Mouse (Mus musculus) B cell, adult 2 months (primary cell): ENCODE measurements at regions not wholly inside any gene's neighbourhood (a gene's known extent, or its start where the extent isn't known, plus 50 kb on each side); places are given as distances from the start of the nearest gene placed in this dataset.
A peak's percentile ranks its signal among the peaks of the same experiment; 100 is the strongest.

Experiments
- DNase-seq, 2 experiments: peaks; one replicate each; pipeline ENCODE4 v3.0.0; 2022

DNA sequence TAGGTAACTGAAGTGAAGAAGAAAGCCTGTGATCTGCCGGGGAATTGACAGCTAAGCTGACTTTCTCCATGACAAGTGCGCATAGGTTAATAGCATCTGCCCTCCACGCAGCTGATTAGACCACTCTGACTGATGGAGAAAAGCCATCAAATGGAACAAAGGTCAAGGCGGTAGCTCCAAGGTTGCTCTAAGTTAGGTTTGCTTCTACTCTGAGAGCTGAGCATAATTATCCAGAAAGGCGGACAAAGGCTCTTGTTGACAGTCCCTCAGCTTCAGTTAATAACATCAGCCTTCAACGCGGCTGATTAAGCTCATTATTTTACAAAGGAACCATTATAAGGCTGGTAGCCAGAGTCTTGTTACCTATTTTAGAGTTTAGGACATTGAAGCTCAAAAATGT, 54.0 kb upstream of the Enpep start:
- no peak for DNase-seq

DNA sequence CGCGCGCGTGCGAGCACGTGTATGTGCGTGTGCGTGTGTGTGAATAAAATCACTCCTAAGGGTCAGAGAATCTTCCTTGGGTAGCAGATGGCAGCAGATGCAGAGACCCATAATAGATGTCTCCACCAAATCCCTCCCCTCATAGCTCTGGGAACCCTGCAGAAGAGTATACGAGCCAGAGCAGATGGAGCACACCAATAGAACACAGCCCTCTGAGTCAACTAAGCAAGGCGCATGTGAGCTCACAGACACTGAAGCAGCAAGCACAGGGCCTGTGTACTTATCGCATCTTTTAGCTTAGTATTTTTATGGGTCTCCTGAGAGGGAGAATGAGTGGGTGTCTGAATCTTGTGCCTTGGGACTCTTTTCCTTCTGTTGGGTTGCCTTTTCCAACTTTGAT, 58.0 kb upstream of the Enpep start:
- no peak for DNase-seq

DNA sequence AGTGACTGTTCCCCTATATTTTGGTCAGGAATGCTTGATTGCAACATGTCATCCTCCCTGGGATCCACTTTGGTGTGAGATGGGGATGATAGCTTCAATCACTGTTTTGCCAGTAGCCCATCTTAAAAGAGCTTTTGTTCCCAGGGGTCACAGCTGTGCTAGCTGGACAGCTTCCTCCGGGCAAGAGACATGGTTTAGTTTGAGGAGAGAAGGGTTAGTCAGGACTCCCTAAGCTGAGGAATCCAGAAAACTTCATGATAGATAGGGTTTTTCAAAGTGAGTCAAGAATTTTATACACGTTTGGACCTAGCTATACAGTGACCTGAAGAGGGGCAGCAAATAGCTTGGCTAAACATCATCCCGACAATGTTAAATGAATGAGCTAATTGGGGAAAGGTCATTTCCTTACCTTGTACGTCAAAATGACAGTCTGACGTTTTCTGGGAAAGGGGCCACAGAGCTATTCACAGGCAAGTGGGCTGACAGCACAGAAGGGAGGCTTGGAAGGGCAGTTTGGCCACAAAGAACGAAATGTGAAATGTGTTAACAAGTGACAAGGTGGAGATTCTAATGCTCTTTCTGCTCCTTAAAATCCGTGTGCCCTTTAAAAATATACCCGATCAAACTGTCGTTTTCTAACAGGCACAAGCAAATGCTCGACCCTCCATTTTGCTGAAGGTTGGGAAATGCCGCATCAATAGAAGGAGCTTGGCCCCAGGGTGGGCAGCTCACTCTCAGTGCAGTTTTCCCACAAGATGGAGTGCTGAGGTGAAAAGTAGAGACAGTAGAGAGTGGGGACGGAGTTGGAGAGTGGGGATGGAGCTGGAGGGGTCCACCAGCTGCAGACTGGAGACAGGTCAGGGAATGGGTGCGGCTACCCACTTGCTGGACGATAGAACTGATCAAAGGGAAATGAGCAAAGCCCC, 59.6 kb upstream of the Enpep start:
- DNase-seq: no peak

DNA sequence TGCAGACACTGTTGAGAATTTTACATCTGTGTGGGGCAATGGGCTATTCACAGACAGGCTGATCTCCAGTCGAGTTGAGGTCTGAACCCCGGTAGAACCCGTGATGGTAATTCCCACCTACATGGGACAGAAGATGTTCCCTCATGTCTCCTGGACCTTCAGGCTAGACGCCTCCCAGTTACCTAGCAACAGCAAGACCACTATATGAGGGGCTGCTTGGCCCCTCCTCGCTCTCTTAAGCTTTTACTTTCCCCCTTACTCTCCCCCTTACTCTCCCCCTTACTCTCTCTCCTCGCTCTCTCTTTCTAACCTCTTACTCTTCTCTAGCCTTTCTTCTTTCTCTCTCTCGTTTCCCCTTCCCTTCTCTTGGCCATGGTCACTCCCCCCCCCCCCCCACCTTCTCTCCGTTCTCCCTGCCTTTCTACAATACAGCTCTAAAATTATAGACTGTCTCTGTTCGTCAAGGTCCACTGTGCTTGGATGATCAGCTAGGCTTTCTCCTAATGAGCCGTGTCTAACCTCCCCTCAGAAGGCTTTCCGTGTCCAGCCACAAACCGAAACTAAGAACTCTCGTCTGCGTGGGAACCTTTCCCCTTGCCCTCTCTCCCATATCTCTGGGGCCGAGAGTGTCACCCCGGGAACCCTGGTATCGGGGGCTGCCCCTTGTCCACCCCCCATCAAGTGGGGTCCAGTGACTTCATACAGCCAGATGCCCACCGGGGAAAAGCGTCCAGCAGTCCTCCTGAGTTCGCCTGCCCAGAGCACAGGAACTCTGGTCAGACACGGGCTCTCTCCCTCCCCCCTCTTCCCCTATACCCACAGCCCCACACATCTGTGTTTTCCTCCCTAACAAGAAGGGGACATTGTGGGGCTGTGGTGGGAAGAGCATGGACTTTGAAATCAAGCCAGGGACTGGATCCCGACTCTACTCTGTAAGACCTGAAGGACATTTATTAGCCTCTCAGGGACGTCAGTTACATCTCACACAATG, 60.6 kb upstream of the Enpep start:
- DNase-seq: no peak

DNA sequence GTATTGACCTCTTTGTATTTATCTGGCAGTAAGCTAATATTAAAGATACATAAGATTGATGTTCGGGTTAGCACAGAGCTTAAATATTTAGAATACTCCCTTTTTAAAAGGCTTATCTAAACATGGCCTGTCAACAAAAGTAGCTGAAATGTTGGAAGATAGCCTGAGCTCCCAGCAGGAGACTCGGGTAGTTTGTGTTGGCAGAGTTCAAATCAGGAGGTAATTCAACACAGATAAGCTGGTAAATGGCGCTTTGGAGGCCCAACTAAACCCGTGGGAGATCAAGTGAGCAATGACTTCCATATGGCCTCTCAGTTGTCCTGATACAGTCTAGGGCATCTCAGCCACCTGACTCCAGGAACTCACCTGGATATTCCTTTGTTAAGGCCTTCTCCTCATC, 65.0 kb upstream of the Enpep start:
- DNase-seq: no peak

DNA sequence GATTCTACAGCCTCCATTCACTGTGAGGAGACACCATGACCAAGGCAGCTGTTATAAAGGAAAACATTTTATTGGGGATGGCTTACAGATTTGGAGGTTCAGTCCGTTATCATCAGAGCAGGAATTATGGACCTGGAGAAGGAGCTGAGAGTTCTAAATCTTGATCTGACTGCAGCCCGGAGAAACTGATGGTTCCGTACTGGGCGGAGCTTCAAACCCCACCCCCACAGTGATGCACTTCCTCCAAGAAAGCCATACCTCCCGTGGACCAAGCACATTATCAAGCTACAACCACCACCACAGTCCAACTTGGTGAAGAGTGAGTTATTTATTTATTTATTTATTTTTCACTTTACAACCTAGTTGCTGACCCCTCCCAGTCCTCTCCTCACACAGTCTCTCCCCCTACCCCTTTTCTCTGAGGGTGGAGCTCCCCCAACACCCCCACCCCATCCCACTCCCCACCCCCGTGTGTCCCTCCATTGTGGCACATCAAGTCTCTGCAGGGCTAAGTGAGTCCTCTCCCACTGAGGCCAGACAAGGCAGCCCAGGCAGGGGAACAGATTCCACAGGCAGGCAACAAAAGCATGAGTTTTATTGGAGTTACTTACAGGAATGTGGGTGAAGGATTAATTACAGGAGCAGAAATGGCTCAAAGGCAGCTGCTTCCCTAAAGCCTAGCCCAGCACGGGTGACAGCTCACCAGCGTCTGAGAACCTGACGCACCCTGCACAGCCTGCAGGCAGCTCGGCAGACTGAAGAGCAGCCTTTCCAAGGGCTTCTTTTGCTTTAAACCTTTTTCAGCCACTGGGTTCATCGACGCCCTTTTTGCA, 67.8 kb upstream of the Enpep start:
- no peak for DNase-seq

DNA sequence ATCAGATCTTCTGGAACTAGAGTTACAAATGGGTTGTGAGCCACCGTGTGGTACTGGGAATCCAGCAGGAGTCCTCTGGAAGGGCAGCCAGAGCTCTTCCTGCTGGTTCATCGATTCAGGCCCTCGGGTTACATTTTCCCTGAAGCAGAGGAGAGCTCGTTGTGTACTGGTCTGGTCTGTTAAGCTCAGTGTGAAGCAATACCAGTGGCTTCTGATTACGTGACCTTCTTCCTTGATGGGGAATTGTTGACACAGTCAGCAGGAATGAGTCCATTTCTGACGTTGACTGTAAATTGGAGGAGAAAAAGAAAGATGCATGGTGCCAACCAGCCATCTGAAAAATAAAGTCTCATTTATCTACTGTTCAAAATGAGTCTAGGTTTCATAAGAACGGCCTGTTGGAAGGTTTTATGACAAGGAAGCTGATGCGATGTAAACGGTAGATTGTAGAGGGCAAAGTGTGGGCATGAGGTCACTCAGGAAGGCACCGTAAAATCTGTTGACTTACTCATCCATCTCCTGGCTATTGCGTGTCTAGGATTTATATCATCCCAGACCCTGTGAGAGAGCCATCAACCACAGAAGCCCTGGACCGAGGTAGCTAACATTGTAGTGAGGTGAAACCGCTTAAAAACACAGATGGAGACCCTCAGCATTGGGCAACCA, 79.0 kb upstream of the Enpep start:
- no peak for DNase-seq

DNA sequence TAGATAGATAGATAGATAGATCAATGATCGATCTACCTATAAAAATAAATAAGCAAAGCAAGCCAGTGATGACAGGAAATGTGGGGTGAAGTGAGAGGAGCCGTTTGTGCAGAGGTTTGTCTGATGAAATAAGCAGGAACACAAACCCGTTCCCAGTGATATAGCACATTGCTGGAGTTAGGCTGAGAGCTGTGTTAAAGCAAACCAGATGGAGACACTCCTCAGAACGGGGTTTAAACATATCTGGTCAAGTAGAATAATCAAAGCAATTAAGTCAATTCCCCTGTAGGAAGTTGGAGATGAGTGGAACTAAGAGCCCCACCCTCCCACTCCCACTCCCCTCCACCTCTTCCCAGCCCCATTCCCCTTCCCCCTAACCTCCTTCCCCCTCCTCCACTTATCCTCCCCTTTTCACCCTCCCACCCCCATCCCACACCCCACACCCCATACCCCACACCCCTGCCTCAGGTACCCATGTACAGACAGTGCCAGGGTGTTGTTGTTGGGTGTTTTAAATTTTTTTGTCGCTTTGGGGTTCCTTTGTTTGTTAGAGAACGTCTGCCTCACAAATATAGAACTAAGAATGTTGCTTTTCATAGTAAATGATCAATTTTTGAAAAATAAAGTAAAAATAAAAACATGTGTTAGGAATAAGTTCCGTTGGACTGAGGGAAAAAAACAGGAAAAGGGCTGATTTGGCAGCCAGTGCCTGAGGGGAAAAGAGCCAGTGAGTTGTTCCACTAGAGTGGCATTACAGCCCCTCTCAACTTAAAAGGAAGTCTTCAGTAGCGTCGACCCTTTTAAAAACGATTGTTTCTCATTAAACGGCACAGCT, 79.8 kb upstream of the Enpep start:
- DNase-seq: no peak

DNA sequence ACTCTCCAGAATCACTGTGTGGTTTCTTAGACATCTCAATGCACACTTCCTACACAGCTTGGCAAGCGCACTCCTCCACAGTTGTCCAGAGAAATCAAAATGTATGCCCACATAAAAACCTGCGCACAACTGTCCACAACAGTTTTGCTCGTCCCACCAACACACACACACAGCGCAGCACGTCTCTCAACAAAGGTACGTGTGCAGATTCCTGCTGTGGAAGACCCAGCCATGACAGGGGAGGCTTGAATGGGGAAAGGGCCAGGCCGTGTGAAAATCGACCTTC, 80.4 kb upstream of the Enpep start:
- no peak for DNase-seq

DNA sequence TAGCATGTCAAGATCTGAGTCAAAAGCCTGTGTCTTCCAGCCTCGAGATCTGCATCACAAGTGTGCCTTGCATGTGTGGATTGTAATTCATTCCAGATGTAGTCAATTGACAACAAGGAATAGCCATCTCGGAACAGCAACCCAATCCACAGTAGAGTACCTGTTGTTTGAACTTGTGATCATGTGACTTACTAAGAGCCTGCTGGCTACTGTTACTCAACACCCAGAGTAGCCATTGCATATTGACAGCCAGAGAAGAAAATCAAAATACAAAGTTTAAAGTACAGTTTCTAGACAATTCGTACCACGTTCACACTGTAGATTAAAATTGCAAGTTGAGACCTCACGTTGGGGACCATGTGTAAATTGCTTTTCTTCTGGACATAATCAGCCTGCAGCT, 83.1 kb upstream of the Enpep start:
- DNase-seq: no peak

DNA sequence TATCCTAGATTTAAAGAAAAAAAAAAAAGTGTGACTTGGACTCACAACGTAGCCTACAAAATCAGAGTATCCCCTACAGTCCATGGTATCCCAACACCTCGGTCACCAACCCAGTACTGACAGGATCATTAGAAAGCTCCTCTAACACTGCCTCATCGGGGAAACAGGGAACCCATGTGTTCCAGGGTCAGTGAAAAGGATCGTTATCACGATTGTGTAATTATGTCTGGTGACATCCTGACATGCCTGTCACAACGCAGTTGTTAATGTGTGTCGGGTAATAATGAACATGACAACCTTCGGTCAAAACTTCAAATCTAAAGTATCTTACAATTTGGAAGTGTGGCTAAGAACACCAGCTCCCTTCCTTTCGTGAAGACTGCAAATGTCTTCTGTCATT, 83.8 kb upstream of the Enpep start:
- DNase-seq: no peak

DNA sequence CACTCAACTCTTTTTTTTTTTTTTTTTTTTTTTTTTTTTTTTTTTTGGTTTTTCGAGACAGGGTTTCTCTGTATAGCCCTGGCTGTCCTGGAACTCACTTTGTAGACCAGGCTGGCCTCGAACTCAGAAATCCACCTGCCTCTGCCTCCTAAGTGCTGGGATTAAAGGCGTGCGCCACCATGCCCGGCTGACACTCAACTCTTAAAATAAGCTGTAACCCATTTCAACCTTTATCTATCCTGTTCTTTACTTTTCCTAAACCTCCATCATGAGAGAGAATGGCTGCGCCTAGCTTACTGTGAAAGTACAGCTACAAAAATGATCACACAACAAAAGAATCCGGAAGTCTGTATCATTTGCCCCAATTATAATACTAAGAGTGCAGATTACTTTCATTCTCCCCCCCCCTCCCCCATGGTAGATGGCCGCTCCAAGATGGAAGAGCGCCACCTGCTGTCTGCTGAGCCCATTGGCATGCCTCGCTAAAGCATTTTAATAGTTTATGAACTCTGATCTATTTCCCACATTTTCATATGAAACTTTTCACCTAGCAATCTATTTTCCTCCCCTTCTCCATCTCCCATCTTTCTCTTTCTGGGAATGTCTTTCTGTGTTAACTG, 89.2 kb upstream of the Enpep start:
- DNase-seq: peak; percentile 54 to 68

DNA sequence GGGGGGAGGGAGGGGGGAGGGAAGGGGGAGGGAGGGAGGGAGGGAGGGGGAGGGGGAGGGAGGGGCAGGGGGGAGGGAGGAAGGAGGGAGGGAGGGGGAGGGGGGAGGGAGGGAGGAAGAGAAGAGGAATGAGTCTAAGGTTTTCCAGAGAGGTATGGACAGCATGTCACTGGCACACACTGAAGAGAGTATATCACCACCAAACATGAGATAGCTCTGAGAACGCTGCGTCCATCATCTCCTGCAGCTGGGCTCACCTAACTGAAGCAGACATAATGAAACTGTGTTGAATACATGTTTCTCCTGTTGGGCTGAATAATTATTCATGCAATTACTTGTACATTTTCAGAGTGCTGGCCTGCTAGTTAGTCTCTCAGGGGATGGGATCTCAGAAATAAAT, 96.2 kb upstream of the Enpep start:
- no peak for DNase-seq

DNA sequence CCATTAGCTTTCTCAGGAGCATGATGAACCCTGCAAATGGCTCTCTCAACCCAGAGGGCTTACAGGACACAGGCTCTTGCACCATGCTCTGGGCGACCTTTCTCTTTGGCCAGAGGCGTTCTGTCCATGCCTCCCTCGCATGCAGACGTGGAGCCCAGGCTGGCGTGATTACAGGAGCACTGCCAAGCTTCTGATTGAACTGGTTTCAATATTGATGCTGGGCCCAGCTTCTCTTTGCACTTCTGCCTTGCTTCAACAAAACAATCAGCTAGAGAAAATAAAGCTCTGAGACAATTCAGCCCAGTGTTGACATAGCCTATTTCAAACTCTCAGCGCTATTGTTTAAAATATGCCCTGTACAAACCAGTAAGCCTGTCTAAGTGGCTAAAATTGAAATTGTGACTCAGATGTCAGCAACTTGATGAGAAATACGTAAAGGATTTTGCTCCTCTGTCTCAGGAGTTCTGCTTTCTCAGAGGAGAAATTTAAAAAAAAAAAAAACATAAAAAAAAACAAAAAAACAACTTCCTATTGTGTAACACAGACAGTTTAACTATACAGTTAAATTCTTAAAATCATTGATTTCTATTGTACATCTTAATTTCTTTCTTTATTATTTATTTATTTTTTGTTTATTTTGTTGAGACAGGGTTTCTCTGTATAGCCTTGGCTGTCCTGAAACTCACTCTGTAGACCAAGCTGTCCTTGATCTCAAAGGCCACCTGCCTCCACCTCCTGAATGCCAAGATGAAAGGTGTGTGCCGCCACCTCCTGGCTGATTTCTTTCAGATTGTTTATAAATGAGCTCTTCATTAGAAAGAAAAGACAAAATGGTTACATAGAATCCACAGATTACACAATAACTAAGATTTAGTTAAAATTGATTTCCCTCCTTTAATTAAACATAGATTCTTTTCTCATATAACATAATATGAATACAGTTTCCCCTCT, 96.9 kb upstream of the Enpep start:
- DNase-seq: peak; percentile 28 to 43

DNA sequence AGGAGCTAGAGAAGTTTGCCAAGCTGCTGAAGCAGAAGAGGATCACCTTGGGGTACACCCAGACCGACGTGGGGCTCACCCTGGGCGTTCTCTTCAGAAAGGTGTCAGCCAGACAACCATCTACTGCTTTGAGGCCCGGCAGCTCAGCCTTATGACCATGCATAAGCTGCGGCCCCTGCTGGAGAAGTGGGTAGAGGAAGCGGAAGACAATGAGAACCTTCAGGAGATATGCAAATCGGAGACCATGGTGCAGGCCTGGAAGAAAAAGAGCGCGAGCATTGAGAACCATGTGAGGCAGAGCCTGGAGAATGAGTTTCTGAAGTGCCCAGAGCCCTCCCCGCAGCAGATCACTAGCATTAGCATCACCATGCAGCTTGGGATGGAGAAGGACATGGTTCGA, 98.1 kb upstream of the Elovl6 start:
- peak in 1 of 2 experiments; percentile 7 for DNase-seq

DNA sequence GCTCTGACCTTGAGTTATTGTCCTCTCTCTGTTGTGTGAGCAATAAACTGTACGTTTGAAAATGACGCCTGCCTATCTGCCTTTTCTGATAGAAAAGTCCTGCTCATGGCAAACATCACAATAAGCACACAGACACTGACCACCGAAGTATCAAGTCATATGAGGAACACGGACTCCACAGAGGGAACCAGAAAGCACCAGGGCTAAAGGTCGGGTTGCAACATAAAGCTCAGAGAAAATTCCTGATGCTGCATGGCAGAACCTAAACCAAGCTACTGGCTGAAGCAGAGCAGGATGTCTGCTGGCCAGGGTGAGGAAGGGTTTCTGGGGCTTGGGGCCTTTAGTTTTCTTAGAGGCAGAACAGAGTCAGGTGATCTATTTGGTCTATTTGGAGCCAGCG, 94.5 kb upstream of the Elovl6 start:
- DNase-seq: no peak

DNA sequence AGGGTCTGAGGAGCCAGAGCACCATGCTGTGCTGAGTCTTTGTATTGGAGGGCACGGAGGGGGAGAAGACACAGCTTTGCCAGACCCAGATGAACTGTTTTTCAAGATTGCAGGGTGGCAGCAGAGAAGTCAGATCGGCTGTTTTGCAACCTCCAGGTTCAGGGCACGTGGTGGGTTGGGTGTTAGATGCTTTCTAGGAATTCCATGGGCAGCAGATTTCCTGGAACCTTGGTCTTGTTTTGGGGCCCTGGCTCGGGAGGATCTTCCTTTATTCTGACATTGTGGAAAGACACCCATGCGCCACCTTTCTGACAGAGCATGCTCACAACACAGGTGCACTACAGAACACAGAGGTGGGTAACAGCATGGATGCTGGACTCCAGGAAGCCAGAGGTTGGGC, 89.4 kb upstream of the Elovl6 start:
- no peak for DNase-seq

DNA sequence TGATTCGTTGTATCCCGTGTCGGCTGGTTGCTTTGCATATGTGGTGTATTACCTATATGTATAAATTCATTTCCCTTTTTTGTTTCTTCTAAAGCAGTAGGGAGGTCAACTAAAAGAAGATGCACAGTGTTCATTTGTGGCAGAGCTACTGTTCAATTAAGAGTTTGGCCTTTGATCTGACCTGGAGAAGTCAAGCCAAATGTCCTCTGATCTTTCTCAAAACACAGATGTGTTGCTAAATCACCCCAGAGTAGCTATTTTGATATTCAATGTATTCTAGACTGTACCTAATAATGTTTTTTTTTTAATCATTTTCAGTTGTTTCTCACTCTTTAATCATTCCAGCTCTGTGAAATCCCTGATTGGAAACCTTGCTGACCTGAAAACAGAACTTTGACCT, 87.9 kb upstream of the Elovl6 start:
- no peak for DNase-seq

DNA sequence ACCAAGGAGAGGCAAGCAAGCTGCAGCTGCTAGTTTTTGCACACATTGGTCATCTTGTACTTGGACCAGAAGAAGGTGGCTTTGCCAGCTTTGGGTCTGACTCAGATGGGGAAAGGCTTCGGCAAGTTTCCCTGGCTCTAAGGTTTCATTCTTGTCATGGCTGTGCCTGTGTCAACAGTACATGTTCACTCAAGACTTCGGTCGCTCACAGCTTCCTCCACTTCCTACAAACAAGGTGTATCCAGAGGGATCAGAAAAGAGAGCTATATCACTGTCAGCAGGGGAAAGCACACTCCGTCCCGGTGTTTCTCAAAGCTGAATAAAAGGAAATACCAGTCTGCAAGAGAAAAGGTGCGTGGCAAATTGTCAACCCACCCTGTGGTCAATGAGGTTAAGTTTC, 86.2 kb upstream of the Elovl6 start:
- no peak for DNase-seq

DNA sequence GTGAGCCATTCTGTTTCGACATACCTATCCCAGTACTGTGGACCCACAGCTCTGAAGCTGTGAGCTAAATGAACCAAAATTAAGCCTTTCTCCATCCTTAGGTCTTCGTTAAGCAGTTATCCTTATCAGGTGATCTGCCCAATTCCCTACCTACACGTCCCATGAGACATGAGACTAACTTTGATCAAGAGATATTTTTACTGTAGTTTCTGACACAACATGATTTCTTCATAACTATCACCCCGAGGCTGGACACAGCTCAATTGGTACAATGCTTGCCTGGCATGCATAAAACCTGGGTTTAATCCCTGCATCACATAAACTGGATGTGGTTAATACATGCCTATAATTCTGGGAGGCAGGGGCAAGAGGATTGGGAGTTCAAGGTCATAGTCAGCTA, 82.2 kb upstream of the Elovl6 start:
- DNase-seq: no peak
